Mouse (Mus musculus) heart, adult 2 months (tissue): ENCODE measurements at regions not wholly inside any gene's neighbourhood (a gene's known extent, or its start where the extent isn't known, plus 50 kb on each side); places are given as distances from the start of the nearest gene placed in this dataset.
"Not testable (repeated sequence)": the region's sequence is repeated elsewhere in the genome, so short reads cannot be mapped to it uniquely, and the experiment has no call there.

Experiments used
- DNase-seq, 2 experiments: peaks; one replicate each; pipeline ENCODE4 v3.0.0; 2021
- H3K27ac ChIP-seq: fragments of 200-600 bp; 2 replicates; pipeline ENCODE4 v1.8.1; 2022
- H3K27me3 ChIP-seq: fragments of 200-500 bp; 2 replicates; pipeline ENCODE4 v1.6.1; 2012; ENCODE audit warnings: mild to moderate bottlenecking, low read length, inconsistent platforms, mixed read lengths; ENCODE audit not compliant: control insufficient read depth, insufficient read depth
- H3K36me3 ChIP-seq: fragments of 200-500 bp; 2 replicates; pipeline ENCODE4 v1.6.1; 2012; ENCODE audit warnings: low read length, inconsistent platforms; ENCODE audit not compliant: control insufficient read depth, insufficient read depth
- H3K4me1 ChIP-seq: fragments of 200-500 bp; 2 replicates; pipeline ENCODE4 v1.6.1; 2011; ENCODE audit warnings: low read length; ENCODE audit not compliant: control insufficient read depth, insufficient read depth
- H3K4me3 ChIP-seq: fragments of 200-600 bp; 2 replicates; pipeline ENCODE4 v1.8.1; 2022
- H3K79me2 ChIP-seq: fragments of 200-500 bp; replicated peaks from 2 replicates; pipeline ENCODE4 v1.6.1; 2012; ENCODE audit warnings: mild to moderate bottlenecking, inconsistent platforms, low read length, moderate library complexity, mixed read lengths; ENCODE audit not compliant: control insufficient read depth, insufficient read depth
- H3K9ac ChIP-seq: fragments of 200-500 bp; 2 replicates; pipeline ENCODE4 v1.6.1; 2012; ENCODE audit warnings: low read depth, mild to moderate bottlenecking, control low read depth, inconsistent platforms, low read length, mixed read lengths
- CTCF ChIP-seq: fragments of 200-600 bp; IDR thresholded peaks from 2 replicates; pipeline ENCODE4 v1.8.1; 2022; ENCODE audit warnings: antibody characterized with exemption, mild to moderate bottlenecking, moderate library complexity
- EP300 ChIP-seq: fragments of 200-500 bp; IDR thresholded peaks from 2 replicates; pipeline ENCODE4 v1.6.1; 2011; ENCODE audit warnings: low read depth, low read length, control low read depth; ENCODE audit not compliant: insufficient read depth
- POLR2A ChIP-seq: fragments of 200-500 bp; IDR thresholded peaks from 2 replicates; pipeline ENCODE4 v1.6.1; 2011; ENCODE audit warnings: mild to moderate bottlenecking, low read depth, low read length, control low read depth; ENCODE audit not compliant: insufficient read depth
- WGBS: fragments of 180-500 bp; shearing (Covaris S2); methylation state at CpG from one replicate; pipeline ENCODE4 v1.1.7; 2018; 5-methylcytosine and 5-hydroxymethylcytosine counted together
- intact Hi-C: fragments of 180-260 bp; cut with DNase I; formaldehyde crosslinking; loops from one replicate; pipeline ENCODE4 v1.15.1; 2025

DNA sequence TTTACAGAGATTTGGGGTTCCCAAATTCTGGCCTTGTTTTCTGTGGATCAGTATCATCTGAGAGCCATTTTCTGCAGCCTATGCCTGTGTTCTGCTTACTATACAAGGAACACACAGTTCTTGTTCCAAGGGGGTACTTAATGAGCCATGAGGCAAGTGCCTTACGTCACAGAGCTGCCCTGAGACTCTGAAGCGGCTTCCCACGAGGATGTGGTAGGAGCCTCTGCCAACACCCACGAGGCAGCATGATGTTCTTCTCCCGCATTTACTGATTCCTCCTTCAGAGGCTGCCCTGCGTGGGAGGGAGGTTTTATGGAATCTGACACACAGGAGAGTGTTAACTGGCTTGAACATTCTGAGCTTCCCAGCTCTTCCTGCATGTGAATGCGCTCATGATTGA lies 101.4 kb upstream of the Tbl1x start:
- 37% methylated on average over 7 of the region's 7 CpGs for whole genome bisulfite sequencing
- no peak overlapping the region for H3K4me3 ChIP-seq
- no peak for TF ChIP-seq POLR2A
- no peak for TF ChIP-seq CTCF
- no peak for TF ChIP-seq EP300
- DNase-seq: peak; percentile 23 to 29
- no peaks in the 10 kb centered on the region for H3K36me3 ChIP-seq
- H3K9ac ChIP-seq: no peak overlapping the region
- intact Hi-C loops: no loop called here
- H3K27ac ChIP-seq: no peak overlapping the region
- peaks cover 2% of the 10 kb centered on the region for H3K4me1 ChIP-seq
- H3K27me3 ChIP-seq: no peaks in the 10 kb centered on the region
- no peaks in the 10 kb centered on the region for H3K79me2 ChIP-seq

DNA sequence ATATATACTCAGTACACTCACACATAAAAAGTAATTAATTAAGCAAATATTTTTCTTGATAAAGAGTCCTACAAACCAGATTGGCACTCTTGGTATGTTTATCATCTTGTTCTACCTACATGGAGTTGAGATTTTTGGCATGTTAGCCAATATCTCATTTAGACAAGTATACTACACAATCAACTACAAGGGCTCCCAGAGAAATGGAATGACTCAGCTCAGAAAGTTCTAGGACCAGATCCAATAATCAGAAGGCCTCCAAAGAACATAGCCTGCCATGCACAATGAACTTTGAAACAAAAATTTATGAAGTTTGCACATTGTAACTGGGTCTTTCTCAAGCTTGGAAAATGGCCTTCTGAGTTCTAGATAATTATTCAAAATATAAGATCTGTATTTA lies 100.0 kb upstream of the Tbl1x start:
- intact Hi-C loops: no loop called here
- Histone ChIP-seq H3K79me2 (no peaks in the 10 kb centered on the region), H3K4me1 (peaks cover 2% of the 10 kb centered on the region), H3K9ac (no peak overlapping the region), H3K27ac (no peak overlapping the region), H3K36me3 (no peaks in the 10 kb centered on the region), H3K27me3 (no peaks in the 10 kb centered on the region), H3K4me3 (no peak overlapping the region)
- TF ChIP-seq EP300: no peak
- TF ChIP-seq POLR2A: no peak
- TF ChIP-seq CTCF: no peak
- no peak for DNase-seq

DNA sequence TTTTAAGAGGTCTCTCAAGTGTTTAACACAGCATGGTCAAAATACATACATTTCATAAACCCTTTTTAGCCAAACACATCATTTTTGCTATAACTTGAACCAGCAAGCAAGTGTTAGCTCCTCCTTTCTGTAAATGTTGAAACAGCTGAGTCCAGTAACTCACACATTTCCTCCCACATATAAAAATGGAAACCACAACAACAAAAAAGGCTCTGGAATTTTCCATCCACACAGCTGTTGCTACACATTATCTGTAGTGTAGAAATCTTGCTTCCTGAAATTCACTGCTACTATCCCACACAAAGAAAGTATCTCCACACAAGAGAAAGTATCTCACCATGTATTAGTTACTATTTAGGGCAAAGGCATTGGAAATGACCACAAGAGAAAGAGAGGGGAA lies 96.7 kb upstream of the Tbl1x start:
- H3K36me3 ChIP-seq: no peaks in the 10 kb centered on the region
- H3K4me1 ChIP-seq: peaks cover 2% of the 10 kb centered on the region
- H3K4me3 ChIP-seq: no peak overlapping the region
- TF ChIP-seq EP300: no peak
- TF ChIP-seq POLR2A: no peak
- no peak for TF ChIP-seq CTCF
- H3K79me2 ChIP-seq: no peaks in the 10 kb centered on the region
- no peak overlapping the region for H3K27ac ChIP-seq
- intact Hi-C loops: no loop called here
- H3K27me3 ChIP-seq: no peaks in the 10 kb centered on the region
- H3K9ac ChIP-seq: no peak overlapping the region
- no peak for DNase-seq

DNA sequence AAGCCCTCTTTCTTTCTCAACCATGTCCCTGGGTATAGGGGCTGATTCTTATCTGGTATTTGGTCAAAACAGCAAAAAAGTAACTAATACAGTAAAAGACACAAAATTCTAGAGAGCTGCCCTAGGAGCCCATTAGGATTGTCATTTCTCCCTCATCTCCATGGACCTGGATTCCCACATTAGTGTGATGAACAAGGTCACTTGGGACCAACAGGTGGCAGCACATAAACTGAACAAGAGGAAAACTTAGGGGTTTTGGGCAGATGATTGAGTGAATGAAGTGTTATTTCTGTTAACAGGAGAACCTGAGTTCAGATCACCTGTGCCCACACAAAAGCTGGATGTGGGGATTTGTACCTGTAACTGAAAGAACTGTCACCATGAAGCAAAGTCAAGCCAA lies 93.0 kb upstream of the Tbl1x start:
- no peaks in the 10 kb centered on the region for H3K79me2 ChIP-seq
- no peaks in the 10 kb centered on the region for H3K36me3 ChIP-seq
- intact Hi-C loops: no loop called here
- no peaks in the 10 kb centered on the region for H3K27me3 ChIP-seq
- H3K27ac ChIP-seq: no peak overlapping the region
- no peak overlapping the region for H3K4me3 ChIP-seq
- DNase-seq: peak in 1 of 2 experiments; percentile 2
- H3K9ac ChIP-seq: no peak overlapping the region
- H3K4me1 ChIP-seq: peaks cover 2% of the 10 kb centered on the region
- TF ChIP-seq CTCF: peak; percentile 57
- TF ChIP-seq EP300: no peak
- no peak for TF ChIP-seq POLR2A

DNA sequence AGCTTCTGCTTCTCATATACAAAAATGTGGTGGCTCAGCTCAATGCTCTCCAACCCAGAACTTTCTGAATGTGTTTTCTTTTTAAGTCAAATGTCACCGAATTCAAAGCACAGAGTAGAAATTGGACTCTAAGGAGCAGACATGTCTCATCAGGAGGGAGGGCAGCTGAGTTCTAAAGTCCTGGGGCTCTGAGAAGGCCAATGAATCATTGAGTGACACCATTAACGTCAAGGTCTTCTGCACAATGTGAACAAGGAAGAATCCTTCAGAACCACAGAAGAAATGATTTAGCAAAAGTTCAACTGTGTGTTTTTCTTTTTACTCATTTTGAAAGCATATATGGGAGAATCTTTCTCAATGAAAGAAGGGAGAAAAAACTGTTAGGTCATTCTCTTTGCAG lies 88.6 kb upstream of the Tbl1x start:
- no peaks in the 10 kb centered on the region for H3K4me1 ChIP-seq
- H3K79me2 ChIP-seq: no peaks in the 10 kb centered on the region
- no peak overlapping the region for H3K27ac ChIP-seq
- TF ChIP-seq POLR2A (no peak), EP300 (no peak), CTCF (no peak)
- H3K27me3 ChIP-seq: no peaks in the 10 kb centered on the region
- H3K4me3 ChIP-seq: no peak overlapping the region
- intact Hi-C loops: no loop called here
- no peak overlapping the region for H3K9ac ChIP-seq
- H3K36me3 ChIP-seq: no peaks in the 10 kb centered on the region
- no peak for DNase-seq
- WGBS: 64% methylated on average over 2 of the region's 2 CpGs

DNA sequence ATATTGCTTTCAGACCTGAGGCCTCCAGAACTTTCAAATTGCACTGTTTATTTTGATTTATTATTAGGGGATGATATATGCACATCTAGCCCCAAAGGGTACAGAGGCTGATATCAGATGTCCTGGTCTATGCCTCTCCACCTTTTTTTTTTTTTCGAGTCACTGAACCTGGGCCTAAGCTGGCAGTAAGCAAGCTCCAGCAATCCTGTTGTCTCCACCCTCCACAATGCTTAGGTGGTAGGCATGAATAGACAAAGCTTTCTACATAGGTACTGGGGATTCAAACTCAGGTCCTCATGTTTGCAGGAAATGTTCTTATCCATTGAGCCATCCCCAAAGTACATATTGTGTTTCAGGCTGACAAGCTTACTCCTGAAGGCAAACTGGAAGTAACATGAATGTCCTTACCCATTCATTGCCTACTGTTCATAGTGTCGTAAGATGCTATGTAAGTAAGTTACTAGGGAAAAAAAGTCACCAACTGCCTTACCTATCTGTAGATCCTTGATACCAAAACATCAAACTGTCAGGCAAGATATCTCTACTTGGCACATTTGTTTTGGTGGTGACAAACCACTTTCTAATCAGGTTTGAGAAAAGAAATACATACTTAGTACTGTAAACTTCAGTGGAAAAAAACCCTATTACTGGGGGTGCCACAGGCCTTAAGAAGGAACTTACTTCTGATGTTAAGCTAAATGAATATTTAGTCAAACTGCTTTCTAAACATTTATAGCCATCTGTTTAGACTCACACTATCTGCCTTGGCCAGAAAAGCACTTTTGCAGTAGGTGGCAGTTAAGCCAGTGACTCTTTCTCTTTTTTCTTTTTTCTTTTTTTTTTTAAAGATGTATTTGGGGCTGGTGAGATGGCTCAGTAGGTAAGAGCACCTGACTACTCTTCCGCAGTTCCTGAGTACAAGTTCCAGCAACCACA lies 85.8 kb upstream of the Tbl1x start:
- 81% methylated on average over 3 of the region's 3 CpGs for WGBS
- no peaks in the 10 kb centered on the region for H3K79me2 ChIP-seq

DNA sequence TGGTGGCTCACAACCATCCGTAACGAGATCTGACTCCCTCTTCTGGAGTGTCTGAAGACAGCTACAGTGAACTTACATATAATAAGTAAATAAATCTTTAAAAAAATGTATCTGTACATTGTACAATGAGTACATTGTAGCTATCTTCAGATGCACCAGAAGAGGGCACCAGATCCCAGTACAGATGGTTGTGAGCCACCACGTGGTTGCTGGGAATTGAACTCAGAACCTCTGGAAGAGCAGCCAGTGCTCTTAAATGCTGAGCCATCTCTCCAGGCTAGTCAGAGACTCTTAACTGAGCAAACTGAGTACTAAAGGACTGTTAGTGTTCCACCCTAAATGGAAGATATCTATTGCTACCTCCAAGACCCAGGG lies 85.1 kb upstream of the Tbl1x start:
- intact Hi-C loops: loop anchor here (5.0 kb wide), 1 partner anchor 292 kb away; no protein-coding TSS in a partner anchor
- H3K27ac ChIP-seq, H3K36me3 ChIP-seq, H3K27me3 ChIP-seq, H3K4me1 ChIP-seq, H3K79me2 ChIP-seq, H3K9ac ChIP-seq, H3K4me3 ChIP-seq, DNase-seq: not testable (repeated sequence)
- WGBS: 75% methylated on average over 3 of the region's 3 CpGs

More for the DNA sequence above, 85.8 kb upstream of the Tbl1x start:
- no peak for DNase-seq
- H3K27me3 ChIP-seq: no peaks in the 10 kb centered on the region
- intact Hi-C loops: loop anchor here (5.0 kb wide), 1 partner anchor 292 kb away; no protein-coding TSS in a partner anchor
- no peak overlapping the region for H3K9ac ChIP-seq
- no peaks in the 10 kb centered on the region for H3K36me3 ChIP-seq
- TF ChIP-seq CTCF: no peak
- no peak for TF ChIP-seq EP300
- no peak for TF ChIP-seq POLR2A
- no peak overlapping the region for H3K27ac ChIP-seq
- no peak overlapping the region for H3K4me3 ChIP-seq
- peaks cover 2% of the 10 kb centered on the region; the same call in 1 of the 2 replicates for H3K4me1 ChIP-seq

DNA sequence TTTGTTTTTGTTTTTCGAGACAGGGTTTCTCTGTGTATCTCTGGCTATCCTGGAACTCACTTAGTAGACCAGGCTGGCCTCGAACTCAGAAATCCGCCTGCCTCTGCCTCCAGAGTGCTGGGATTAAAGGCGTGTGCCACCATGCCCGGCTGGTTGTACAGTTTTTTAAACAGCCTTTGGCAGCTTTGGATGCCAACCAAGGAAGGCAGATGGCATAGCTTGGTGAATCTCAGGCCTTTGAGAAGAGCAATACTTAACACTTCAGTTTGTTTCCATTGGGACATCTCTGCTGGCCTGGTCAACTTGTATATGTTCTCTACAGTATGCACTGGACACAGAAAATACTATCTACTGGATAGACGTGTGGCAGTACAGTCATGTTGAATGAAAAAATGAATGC lies 84.0 kb upstream of the Tbl1x start:
- 85% methylated on average over 6 of the region's 6 CpGs for WGBS
- not testable (repeated sequence) for H3K4me1 ChIP-seq, H3K9ac ChIP-seq, H3K27me3 ChIP-seq, DNase-seq, H3K4me3 ChIP-seq, H3K36me3 ChIP-seq, H3K79me2 ChIP-seq, H3K27ac ChIP-seq
- intact Hi-C loops: loop anchor here (5.0 kb wide), 1 partner anchor 290 kb away; no protein-coding TSS in a partner anchor
